Mouse (Mus musculus) left cerebral cortex, postnatal 4 days (tissue): ENCODE measurements around the gene Pes1. TPM values are rescaled to one million over a fixed set of nuclear protein-coding genes. Genes with fewer than 3 reads are reported as not detected.

Experiments
- DNase-seq: peaks from one replicate; pipeline ENCODE4 v3.0.0-alpha.2; 2022
- intact Hi-C: fragments of 180-260 bp; cut with DNase I; formaldehyde crosslinking; loops from one replicate; pipeline ENCODE4 v1.15.1; 2025
- total RNA-seq, 2 experiments: library from RNA; stranded (reverse); gene quantifications; 2 replicates each; pipeline ENCODE4 v1.2.3; 2021

Gene Pes1
- total RNA-seq, 2 experiments from 2014 or later: 55.8 to 56.3 TPM

GRCm38 (mm10) chr11:3961761-3962160 is 2.0 kb upstream of the Pes1 start:
- intact Hi-C loops: no loop called here
- DNase-seq: no peak

- DNase-seq: peak; percentile 5
- intact Hi-C loops: no loop called here
Observed at GRCm38 (mm10) chr11:3963155-3963554, 620 bp upstream of the Pes1 start.

DNA sequence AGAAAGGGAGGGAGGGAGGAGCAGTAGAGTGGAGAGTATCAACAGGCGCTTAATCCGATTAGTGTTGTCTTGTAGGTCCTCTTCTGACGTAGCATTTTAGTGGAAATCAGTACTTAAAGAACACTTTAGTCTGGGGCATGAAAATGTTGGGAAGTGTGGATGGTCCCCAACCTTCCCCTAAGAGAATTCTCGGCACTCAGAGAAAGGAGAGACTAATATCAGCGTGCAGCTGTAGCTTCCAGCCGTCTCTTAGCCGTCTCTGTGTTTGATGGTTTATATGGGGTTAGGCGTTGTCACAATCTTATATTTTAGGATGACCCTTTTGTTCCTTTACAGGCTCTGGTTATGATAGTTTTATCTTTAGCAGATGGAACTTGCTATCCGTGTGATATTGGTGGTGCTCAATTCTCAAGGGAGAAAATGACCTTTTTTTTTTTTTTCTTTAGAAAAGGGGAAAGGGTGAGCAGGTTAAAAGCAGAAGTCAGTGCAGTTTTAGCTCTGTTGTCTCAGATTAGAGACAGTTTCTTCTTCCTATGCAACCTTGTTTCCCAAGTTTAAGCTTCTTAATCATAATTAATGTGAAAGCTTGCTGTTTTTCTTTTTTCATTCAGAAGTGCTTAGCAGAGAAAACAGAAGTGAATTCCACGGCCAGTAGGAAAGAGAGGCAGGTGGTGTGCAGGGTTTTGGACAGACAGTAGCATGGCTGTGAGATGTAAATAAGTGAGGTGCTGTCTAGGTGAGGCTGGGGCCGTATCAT is 819 bp downstream of the Pes1 start:
- intact Hi-C loops: no loop called here
- no peak for DNase-seq

DNA sequence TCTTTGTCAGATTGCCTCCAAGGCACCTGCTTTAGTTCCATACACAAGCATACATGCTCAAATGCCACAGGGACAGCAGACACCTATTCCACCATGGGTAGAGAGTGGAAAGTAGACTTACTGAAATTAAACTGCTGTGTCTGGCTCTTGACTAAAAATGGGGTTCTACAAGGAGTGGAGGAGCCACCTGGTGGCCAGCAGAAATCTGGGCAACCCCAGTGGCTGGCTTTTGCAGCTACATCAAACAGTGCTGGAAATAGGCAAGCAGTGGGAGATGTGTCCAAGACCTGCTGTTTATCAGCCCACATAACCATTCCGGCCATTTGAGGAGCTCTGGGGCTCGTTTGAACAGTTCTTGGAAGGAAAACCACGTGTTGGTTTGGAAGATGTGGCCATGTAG is 6.1 kb downstream of the Pes1 start:
- no peak for DNase-seq
- intact Hi-C loops: no loop called here

DNA sequence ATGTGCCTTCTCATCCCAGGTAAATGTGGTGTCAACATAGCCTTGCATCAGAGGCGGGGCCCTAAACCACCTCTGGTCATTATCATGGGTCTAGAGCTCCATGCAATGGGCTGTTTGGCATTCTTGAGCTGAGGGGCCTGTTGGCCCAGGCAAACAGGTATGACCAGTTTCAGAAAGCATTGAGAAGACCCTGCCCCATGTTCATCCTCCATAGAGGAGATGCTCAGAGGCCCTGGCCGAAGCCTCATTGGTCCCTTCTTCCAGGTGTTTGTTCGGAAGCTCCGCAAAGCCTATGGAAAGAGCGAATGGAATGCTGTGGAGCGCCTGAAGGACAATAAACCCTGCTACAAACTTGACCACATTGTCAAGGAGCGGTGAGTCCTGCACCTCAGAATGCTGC is 6.6 kb downstream of the Pes1 start:
- no peak for DNase-seq
- intact Hi-C loops: no loop called here

- DNase-seq: no peak
- intact Hi-C loops: no loop called here
Observed at GRCm38 (mm10) chr11:3973081-3973480, 9.3 kb downstream of the Pes1 start.

DNA sequence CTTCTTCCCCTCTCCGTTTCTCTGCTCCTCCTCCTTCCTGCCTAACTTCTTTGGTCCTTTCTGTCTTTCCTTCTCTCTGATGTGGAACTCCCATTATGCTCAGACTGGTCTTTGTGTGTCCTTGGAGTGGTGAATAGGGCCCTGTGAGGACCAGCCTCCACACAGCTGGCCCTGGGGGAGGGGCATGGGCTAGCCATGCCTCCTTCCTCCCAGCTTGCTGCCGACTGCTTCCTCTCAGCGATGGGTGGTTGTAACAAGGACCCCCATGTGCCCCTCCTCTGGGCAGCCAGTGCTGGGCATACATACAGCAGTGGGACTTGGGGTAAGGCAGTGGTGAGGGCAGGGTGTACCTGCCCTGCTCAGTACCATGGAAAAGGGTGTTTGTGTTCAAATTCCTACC is 10.5 kb downstream of the Pes1 start:
- intact Hi-C loops: no loop called here
- DNase-seq: no peak

DNA sequence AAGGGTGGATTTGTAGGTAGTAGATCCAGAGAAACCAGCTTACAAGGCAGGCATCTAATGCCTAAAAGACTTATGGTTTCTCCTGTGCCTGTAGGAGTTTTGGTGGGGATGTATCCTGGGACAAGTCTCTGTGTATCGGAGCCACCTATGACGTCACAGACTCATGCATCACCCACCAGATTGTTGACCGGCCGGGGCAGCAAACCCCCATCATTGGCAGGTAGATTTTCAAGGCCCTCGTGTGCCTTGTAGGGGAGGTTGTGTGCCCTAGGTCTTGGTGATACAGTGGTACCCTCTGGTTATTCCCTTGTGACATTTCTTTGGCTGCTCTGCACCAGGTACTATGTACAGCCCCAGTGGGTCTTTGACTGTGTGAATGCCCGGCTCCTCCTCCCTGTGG is 12.9 kb downstream of the Pes1 start, which contains the start of gene 4930556J24Rik:
TSS of gene 4930556J24Rik (minus strand) at position 101 of the 400 bp plus-strand sequence.
- intact Hi-C loops: no loop called here
- DNase-seq: no peak

DNA sequence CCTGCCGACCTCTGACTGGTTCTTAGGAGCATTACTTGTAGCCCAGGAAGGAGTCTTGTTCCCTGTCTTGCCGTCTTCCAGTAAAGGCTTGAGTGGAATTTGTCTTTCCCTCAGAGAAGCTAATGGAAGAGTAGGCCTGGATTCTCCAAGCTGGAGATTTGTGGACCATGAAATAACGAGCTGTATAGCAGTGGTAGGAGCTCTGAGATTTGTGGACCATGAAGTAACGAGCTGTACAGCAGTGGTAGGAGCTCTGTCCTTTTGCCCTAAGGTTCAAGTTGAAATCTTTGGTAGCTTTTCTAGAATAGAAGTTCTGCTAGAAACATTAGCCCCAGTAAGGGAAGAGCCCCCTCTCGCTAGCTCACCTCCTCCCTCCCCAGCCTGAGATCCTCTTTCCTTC is 14.6 kb downstream of the Pes1 start:
- DNase-seq: no peak
- intact Hi-C loops: no loop called here

- DNase-seq: no peak
- intact Hi-C loops: no loop called here
Observed at GRCm38 (mm10) chr11:3981536-3981935, 17.8 kb downstream of the Pes1 start.

GRCm38 (mm10) chr11:3982275-3983209 is 18.8 kb downstream of the Pes1 start:
- intact Hi-C loops: no loop called here
- DNase-seq: no peak

DNA sequence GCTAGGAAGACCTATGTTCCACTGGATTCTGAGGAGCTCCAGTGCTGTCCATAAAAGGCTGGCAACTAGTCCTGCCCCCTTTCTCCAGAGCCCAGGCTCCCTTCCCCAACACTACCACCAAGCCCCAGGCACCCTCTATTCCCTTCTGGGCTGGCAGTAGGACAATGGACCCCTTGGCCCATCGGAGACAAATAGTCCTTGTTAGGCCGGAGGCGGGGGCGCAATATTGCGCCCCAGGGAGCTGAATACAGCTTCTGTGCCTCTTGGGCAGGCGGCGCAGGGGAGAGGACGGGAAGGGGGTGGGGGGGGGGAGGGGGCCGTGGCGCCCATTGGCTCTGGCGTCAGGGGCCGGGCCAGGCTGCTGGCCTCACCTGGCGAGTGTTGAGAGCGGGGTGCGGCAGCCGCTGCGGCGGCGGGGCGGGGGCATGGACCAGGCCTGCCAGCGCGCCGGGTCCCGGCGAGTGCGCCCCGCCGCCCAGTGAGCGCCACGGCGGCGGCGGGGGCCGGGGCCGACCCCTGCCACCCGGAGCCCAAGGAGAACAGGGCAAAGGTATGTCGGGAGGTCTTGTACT is 19.6 kb downstream of the Pes1 start, which contains the start of gene Gal3st1:
TSS of gene Gal3st1 (plus strand) at position 346 of the 572 bp plus-strand sequence.
- intact Hi-C loops: no loop called here
- DNase-seq: peak; percentile 23

DNA sequence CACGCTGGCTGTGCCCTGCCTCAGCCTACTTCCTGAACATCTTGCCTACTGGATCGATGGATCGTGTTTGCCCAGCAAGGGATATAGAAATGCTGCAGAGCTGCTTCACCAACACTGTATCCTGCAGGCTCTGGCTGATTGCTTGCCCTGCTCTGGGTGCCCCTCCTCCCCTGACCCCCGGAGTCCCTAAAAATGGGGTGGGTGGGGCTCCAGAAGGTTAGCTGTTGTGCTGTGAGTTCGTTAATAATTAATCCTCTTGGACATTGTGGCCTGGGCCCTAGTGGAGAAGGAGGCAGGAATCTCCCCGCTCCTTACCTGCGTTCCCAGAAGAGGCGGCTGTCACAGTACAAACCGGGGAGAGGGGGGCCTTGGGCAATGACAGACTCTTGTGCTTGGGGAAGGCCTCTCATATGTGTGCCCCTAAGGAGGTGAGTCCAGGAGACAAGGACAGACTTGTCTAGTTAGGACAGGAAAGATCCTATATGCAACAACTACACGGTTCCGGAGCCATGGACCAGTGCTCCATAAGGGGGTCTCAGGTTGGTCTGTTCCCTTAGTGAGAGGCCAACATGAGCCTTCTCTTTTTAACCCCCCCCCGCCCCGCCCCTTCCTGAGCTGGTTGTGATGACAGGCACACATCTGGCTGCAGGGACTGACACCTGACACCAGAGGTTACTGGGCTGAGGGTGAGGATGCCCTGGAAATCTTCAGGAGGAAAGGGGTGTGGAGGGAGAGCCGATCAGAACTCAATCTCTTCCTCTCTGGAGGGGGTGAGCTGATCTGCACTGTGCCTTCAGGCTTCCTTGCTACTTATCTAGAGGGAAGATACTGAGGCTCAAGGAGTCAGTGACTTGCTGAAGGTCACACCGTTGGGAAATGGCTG is 20.3 kb downstream of the Pes1 start:
- intact Hi-C loops: no loop called here
- no peak for DNase-seq

- intact Hi-C loops: no loop called here
- no peak for DNase-seq
Observed at GRCm38 (mm10) chr11:3989748-3990147, 26.0 kb downstream of the Pes1 start.

- no peak for DNase-seq
- intact Hi-C loops: no loop called here
Observed at GRCm38 (mm10) chr11:3993132-3993531, 29.4 kb downstream of the Pes1 start.

DNA sequence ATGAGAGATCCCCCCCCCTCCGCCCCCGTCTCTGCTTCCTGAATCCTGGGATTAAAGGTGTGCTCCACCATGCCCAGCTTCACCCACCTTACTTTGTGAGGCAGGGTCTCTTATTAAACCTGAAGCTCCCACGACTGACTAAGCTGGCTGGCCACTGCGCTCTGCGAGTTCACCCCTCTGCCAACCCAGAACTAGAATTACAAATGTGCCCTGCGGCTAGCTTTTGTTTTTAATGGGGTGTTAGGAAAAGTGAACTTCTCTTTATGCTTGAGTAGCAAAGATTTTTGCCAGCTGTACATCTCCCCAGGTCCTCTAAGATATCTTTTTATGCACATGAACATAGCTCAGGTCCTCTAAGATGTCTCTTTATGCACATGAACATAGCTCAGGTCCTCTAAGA is 30.1 kb downstream of the Pes1 start:
- no peak for DNase-seq
- intact Hi-C loops: no loop called here

- DNase-seq: no peak
- intact Hi-C loops: no loop called here
Observed at GRCm38 (mm10) chr11:3995511-3995910, 31.7 kb downstream of the Pes1 start.

- intact Hi-C loops: no loop called here
- no peak for DNase-seq
Observed at GRCm38 (mm10) chr11:3996840-3997239, 33.1 kb downstream of the Pes1 start.

DNA sequence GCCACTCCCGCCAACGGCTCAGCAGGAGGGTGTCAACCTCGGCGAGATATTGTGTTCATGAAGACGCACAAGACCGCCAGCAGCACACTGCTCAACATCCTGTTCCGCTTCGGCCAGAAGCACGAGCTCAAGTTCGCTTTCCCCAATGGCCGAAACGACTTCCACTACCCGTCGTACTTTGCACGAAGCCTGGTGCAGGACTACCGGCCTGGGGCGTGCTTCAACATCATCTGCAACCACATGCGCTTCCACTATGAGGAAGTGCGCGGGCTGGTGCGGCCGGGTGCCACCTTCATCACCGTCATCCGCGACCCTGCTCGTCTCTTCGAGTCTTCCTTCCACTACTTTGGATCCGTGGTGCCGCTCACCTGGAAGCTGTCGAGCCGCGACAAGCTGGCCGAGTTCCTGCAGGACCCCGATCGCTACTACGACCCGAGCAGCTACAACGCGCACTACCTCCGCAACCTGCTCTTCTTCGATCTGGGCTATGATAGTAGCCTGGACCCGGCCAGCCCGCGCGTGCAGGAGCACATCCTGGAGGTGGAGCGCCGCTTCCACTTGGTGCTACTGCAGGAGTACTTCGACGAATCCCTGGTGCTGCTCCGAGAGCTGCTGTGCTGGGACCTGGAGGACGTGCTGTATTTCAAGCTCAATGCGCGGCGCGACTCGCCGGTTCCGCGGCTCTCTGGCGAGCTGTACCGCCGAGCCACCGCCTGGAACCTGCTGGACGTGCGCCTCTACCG is 34.4 kb downstream of the Pes1 start:
- intact Hi-C loops: no loop called here
- DNase-seq: no peak

GRCm38 (mm10) chr11:3999547-3999946 is 35.8 kb downstream of the Pes1 start:
- intact Hi-C loops: no loop called here
- no peak for DNase-seq
